Mouse (Mus musculus) heart, postnatal 0 days (tissue): Measurements from ENCODE around the gene Limch1. TPM values are rescaled to one million over a fixed set of nuclear protein-coding genes. Genes with fewer than 3 reads are reported as not detected.
A peak's percentile ranks its signal among the peaks of the same experiment; 100 is the strongest.

Experiments used
- ATAC-seq: fragments of 200-750 bp; cut with Nextera tagmentation; 2 replicates; pipeline ENCODE4 v1.8.0; 2017; ENCODE audit warnings: low read depth, moderate number of reproducible peaks, moderate library complexity; ENCODE audit not compliant: insufficient read depth
- DNase-seq: peaks from one replicate; pipeline ENCODE4 v3.0.0-alpha.2; 2016; ENCODE audit warnings: low spot score
- H3K27ac ChIP-seq: fragments of 300-500 bp; sonication (generic); 2 replicates; pipeline ENCODE4 v1.5.1; 2014; ENCODE audit warnings: low read depth, mild to moderate bottlenecking
- H3K27me3 ChIP-seq: fragments of 300-500 bp; sonication (generic); 2 replicates; pipeline ENCODE4 v1.6.1; 2014; ENCODE audit warnings: low read length, mixed read lengths; ENCODE audit not compliant: control insufficient read depth, insufficient read depth
- H3K36me3 ChIP-seq: fragments of 300-500 bp; sonication (generic); replicated peaks from 2 replicates; pipeline ENCODE4 v1.6.1; 2014; ENCODE audit warnings: low read length, mixed read lengths; ENCODE audit not compliant: control insufficient read depth, insufficient read depth
- H3K4me1 ChIP-seq: fragments of 300-500 bp; sonication (generic); 2 replicates; pipeline ENCODE4 v1.6.1; 2014; ENCODE audit warnings: antibody characterized with exemption; ENCODE audit not compliant: control insufficient read depth, insufficient read depth
- H3K4me2 ChIP-seq: fragments of 300-500 bp; sonication (generic); 2 replicates; pipeline ENCODE4 v1.6.1; 2014; ENCODE audit warnings: low read depth, mild to moderate bottlenecking, low read length, moderate library complexity
- H3K4me3 ChIP-seq: fragments of 300-500 bp; sonication (generic); 2 replicates; pipeline ENCODE4 v1.5.1; 2014; ENCODE audit warnings: low read depth, low read length
- H3K9ac ChIP-seq: fragments of 300-500 bp; sonication (generic); replicated peaks from 2 replicates; pipeline ENCODE4 v1.6.1; 2014; ENCODE audit warnings: low read depth, low read length, mixed read lengths
- H3K9me3 ChIP-seq: fragments of 300-500 bp; sonication (generic); replicated peaks from 2 replicates; pipeline ENCODE4 v1.6.1; 2016; ENCODE audit warnings: low read length; ENCODE audit not compliant: control insufficient read depth
- CTCF ChIP-seq: IDR thresholded peaks from 2 replicates; pipeline ENCODE4 v1.5.1; 2016; ENCODE audit warnings: antibody characterized with exemption, control low read depth, low read depth
- EP300 ChIP-seq: IDR thresholded peaks from 2 replicates; pipeline ENCODE4 v1.6.1; 2016; ENCODE audit warnings: antibody characterized with exemption, low read depth
- WGBS: fragments of 180-500 bp; shearing (Covaris S2); extraction: QIAGEN DNeasy Blood & Tissue Kit; methylation state at CpG from one replicate; pipeline ENCODE4 v1.1.7; 2014; 5-methylcytosine and 5-hydroxymethylcytosine counted together
- polyA plus RNA-seq: library from polyadenylated mRNA; unstranded; fragments of >200 nt; fragmentation: Nextera tagmentation; extraction: Ambion mirVana; gene quantifications from 2 replicates; pipeline ENCODE4 v1.2.1, GENCODE M21; 2015
- total RNA-seq: library from RNA; depleted of rRNA; stranded (reverse); fragments of >200 nt; gene quantifications from 2 replicates; pipeline ENCODE4 v1.2.3, GENCODE M21; 2014; ENCODE audit warnings: low replicate concordance

Limch1 gene
- total and polyA plus RNA-seq, 2 experiments from 2014 or later = 21.1 to 30.0 TPM

GRCm38 (mm10) chr5:67098733-67099323 lies 353.2 kb downstream of the Limch1 start, which contains the start of gene Phox2b:
Gene Phox2b (minus strand): TSS chr5:67099301.
- Histone ChIP-seq H3K9me3 (no peaks in the 10 kb centered on the region), H3K9ac (no peak within 1 kb of the TSS), H3K27me3 (peaks cover 98% of the 10 kb centered on the region), H3K4me2 (no peak within 1 kb of the TSS), H3K4me1 (no peaks in the 10 kb centered on the region), H3K36me3 (no peaks in the 10 kb centered on the region), H3K27ac (no peak within 1 kb of the TSS), H3K4me3 (no peak within 1 kb of the TSS)
- TF ChIP-seq EP300 (no peak), CTCF (no peak)
- no peak for ATAC-seq
- WGBS = 6% methylated on average over 16 of the region's 16 CpGs
- no peak for DNase-seq

- WGBS = 2% methylated on average over 32 of the region's 32 CpGs
- DNase-seq = peak; percentile 19
- Histone ChIP-seq H3K36me3 (no peaks in the 10 kb centered on the region), H3K27ac (no peak overlapping the region), H3K4me2 (no peak overlapping the region), H3K9ac (no peak overlapping the region), H3K27me3 (peaks cover 98% of the 10 kb centered on the region), H3K4me1 (no peaks in the 10 kb centered on the region), H3K9me3 (no peaks in the 10 kb centered on the region), H3K4me3 (no peak overlapping the region)
- no peak for ATAC-seq
- TF ChIP-seq CTCF = no peak
- no peak for TF ChIP-seq EP300
Observed at GRCm38 (mm10) chr5:67099393-67100271, 354.0 kb downstream of the Limch1 start.

- peak; percentile 8 for DNase-seq
- no peaks in the 10 kb centered on the region for H3K4me1 ChIP-seq
Observed at GRCm38 (mm10) chr5:67100564-67101394, 355.2 kb downstream of the Limch1 start.

DNA sequence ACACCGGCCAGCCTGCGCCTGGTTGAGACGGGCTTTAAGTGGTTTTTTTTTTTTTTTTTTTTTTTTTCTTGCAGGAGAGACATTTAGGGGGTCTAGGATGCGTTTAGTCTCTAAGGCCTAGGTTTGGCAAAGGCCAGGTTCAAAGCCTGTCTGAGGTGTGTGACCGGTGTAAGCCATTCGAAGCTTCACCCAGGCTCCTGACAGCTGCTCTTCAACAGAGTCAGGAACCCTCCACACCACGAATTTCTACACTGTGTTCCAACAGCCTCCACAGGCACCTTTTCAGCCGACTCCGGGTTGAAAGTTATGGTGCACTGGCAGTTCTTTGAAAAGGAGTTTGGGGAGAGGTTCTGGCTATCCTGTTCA lies 355.8 kb downstream of the Limch1 start:
- no peak for DNase-seq
- no peaks in the 10 kb centered on the region for H3K9me3 ChIP-seq
- 5% methylated on average over 9 of the region's 9 CpGs for WGBS
- TF ChIP-seq CTCF = no peak
- TF ChIP-seq EP300 = no peak
- H3K9ac ChIP-seq = no peak overlapping the region
- H3K27me3 ChIP-seq = peaks cover 92% of the 10 kb centered on the region
- H3K27ac ChIP-seq = no peak overlapping the region
- no peaks in the 10 kb centered on the region for H3K36me3 ChIP-seq
- no peak overlapping the region for H3K4me2 ChIP-seq
- no peaks in the 10 kb centered on the region for H3K4me1 ChIP-seq
- no peak for ATAC-seq
- no peak overlapping the region for H3K4me3 ChIP-seq

More at GRCm38 (mm10) chr5:67100564-67101394, 355.2 kb downstream of the Limch1 start:
- ATAC-seq = no peak
- Histone ChIP-seq H3K4me3 (no peak overlapping the region), H3K4me2 (no peak overlapping the region), H3K36me3 (no peaks in the 10 kb centered on the region), H3K9me3 (no peaks in the 10 kb centered on the region), H3K27me3 (peaks cover 93% of the 10 kb centered on the region), H3K9ac (no peak overlapping the region), H3K27ac (no peak overlapping the region)
- 3% methylated on average over 34 of the region's 34 CpGs for WGBS
- TF ChIP-seq CTCF = no peak
- TF ChIP-seq EP300 = no peak

DNA sequence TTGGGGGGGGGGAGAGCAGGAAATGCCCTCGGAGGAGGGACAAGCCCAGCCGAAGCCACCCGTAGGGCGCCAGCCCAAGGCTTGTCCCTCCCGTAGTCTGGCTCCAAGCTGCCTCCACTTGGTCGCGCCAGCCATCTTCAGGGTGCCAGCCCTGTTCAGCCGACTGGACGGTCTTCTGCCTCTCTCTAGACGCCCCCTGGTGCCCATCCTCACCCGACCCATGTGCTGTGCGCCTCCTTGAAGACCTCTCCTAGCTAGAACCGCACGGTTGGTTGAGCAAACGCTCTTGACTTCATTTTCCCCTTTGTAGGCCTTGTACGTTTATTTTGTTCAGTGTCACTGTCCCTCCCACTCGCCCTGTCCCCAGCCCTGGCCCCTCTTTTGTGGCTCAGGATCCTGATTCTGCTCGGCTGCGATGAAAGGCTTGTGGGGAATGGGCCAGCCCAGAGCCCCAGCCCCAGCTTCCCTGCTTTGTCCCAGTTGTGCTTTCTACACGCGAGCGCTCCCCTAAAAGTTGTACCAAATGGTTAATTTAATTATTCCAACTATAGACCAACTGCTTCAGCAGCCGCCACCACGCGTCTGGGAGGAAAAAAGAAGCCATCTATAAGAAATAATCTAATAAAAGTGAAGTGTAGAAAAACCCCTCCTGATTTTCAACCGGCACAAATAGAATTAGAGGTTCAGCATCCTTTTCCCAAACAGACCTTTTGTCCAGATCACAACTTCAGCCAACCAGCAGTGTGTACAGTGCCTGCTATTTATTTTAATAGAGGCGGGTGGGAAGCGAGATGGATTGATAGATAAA lies 356.4 kb downstream of the Limch1 start:
- no peak overlapping the region for H3K4me2 ChIP-seq
- H3K4me1 ChIP-seq = no peaks in the 10 kb centered on the region
- no peaks in the 10 kb centered on the region for H3K36me3 ChIP-seq
- DNase-seq (no peak), ATAC-seq (no peak)
- H3K9me3 ChIP-seq = no peaks in the 10 kb centered on the region
- peaks cover 92% of the 10 kb centered on the region for H3K27me3 ChIP-seq
- H3K4me3 ChIP-seq = no peak overlapping the region
- no peak overlapping the region for H3K9ac ChIP-seq
- 5% methylated on average over 28 of the region's 28 CpGs for WGBS
- TF ChIP-seq CTCF (peak; percentile 15; the same call in 1 of the 2 replicates), EP300 (no peak)
- no peak overlapping the region for H3K27ac ChIP-seq
